Mouse (Mus musculus) left cerebral cortex, adult 9 months (tissue): ENCODE results near the gene Trhr2.
"Not testable (repeated sequence)": the region's sequence is repeated elsewhere in the genome, so short reads cannot be mapped to it uniquely, and the experiment has no call there.

ENCODE experiments used
- DNase-seq, 2 experiments: peaks; one replicate each; pipeline ENCODE4 v3.0.0; 2022; ENCODE audit warnings: low spot score in 2 of 2

Trhr2 gene

DNA sequence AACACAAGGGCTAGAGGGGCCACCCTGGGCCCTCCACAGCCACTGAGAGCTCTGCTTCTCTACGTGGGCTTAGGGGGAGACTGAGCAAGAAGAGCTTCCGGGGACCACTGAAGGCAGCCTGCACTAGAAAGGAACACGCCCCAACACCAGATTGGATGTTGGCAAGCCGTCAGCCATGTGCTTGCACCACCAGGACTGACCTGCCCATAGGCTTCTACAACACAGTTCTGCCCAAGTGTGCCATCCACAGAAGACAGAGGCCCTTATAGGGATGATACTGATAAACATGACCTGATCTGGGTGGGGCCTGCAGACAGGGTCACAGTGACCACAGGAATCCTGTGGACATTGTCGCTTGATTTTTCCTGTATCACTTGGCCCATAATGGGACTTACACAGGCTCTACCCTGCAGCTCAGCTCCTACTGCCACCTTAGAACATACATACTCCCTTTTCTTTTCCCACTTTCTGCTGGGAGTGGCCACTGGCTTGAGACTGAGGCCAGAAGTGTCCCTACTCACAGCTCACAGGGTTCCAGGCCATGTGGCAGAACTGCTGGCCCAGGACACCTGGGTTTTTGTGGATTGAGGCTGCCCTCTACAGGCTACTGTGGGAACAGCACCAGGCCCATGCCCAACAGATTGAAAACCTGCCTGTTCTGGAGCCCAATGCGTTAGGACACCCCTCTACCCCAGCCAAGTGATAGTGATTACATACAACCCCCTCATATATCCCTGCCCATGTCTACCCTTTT is 27.6 kb downstream of the Trhr2 start:
- peak in 1 of 2 experiments; percentile 84 for DNase-seq

DNA sequence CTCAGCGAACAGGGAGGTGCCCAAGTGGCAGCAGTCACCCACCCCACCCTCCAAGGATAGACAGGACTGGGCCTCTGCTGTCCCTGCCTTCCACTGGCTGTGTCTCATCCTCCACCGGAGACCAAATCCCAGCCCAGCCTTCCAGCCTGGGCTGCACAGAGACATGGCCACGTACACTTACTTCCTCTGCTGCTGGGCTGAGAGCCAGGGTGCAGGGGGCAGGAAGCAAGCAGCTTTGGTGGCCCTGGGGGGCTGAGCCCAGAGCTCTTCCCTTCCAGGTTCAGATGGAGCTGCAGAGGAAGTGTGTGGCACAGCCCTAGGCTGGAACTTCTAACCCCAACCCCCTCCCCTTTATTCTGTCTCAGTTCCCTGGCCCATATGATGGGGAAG is 29.4 kb downstream of the Trhr2 start:
- DNase-seq: no peak

DNA sequence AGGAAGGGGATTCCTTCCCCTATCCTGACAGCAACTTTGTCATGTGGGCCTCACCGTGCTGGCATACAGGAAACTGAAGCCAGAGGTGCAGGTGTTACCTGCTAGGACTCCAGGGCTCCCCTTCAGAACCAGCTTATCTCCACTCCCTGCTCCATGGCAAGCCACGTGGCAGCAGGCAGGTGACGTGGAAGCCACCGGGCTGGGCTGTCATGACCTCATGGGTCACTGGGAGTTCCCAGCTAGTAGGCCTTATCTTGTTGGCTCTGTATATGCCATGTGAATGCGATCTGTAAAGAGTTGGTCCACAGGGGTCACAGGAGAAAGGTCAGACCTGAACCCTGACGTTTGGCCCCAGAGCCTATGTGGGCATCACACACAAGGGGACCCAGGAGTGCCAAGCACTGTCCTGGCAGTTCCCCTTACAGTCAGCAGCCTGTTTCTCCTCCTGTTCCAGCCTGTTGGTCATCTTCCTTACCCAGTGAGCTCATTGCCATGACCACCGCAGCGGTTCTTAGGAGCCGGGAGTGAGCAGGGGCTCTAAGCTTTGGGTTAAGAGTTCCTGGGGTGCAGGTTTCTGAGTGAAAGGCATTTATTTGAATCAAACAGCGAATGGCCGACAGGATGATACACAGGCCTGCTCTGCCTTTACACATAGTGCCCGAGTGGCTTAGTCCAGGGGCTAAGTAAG is 30.0 kb downstream of the Trhr2 start:
- no peak for DNase-seq

DNA sequence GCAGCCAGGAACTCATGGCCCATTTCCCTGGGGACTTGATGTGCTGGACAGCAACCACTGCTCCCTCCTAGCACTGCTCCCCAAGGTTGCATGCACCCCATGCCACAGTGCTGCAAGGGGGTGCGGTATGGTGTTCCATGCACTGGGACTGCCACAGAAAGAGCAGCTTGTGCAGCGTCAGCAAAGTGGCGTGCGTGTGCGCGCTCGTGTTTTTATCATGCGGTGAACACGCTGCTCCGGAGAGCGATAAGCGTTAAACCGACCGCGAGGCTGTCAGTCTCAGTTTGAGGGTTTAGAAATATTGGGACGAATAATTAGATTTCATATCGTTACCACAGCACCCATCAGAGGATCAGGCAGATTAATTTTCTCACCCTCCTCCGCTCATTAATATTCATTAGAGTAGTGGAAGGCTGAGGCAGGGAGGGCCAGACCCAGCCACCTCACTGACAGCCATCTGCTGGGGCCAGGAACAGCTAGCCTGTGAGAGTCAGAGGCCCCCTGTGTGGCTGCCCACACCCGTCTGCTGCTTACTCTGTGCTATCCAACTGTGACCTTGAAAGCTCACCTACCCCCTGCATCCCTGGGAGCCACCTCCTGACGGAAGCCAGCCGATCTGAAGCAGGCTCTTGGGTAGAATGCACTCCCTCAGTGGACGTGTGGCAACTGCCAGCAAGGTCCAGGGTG is 30.9 kb downstream of the Trhr2 start:
- DNase-seq: no peak

- DNase-seq: no peak
Measured at GRCm38 (mm10) chr8:122329072-122329471, 31.5 kb downstream of the Trhr2 start.

- no peak for DNase-seq
Measured at GRCm38 (mm10) chr8:122326114-122326542, 34.4 kb downstream of the Trhr2 start.

GRCm38 (mm10) chr8:122325196-122325595 is 35.4 kb downstream of the Trhr2 start:
- no peak for DNase-seq

- not testable (repeated sequence) for DNase-seq
Measured at GRCm38 (mm10) chr8:122323951-122324402, 36.6 kb downstream of the Trhr2 start.

DNA sequence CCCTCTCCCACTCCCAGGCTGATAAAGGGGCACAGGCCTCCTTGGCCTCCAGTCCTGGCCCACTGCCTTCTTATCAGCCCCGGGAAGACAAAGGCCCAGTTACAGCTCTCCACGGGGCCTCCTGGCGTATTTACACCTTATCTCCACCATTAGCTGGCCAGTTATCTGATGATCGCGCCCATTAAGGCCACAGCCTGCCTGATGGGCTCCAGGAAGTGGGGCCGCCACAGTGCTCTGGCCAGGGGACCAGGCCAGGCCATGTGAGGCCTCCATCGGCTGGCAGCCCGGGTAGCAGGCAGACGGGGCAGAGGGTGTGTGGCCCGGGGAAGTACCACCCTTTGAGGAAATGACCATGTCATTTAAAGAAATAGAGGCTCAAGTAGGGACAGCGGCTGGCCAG is 37.8 kb downstream of the Trhr2 start:
- no peak for DNase-seq

- no peak for DNase-seq
Measured at GRCm38 (mm10) chr8:122322126-122322525, 38.4 kb downstream of the Trhr2 start.

- DNase-seq: no peak
Measured at GRCm38 (mm10) chr8:122321455-122321921, 39.1 kb downstream of the Trhr2 start.

DNA sequence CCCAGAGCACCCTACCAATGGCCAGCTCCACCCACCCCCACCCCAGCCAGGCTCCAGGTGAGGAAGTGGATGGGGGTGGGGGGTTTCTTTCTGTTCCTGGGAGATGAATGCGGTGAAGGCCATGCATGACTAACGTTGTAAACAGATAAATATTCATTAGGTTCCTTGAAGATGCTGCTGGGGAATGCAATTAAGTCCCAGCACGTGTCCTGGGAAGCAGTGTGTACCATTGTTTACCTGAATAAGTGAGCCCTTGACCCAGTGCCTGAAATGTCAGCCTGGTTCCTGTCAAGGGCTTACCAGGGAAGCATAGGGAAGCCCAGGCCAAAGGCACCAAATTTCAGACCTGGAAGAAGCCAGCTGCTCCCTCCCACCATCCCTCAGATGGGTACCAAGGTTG is 40.0 kb downstream of the Trhr2 start:
- DNase-seq: no peak

GRCm38 (mm10) chr8:122319708-122320075 is 40.9 kb downstream of the Trhr2 start:
- no peak for DNase-seq

- no peak for DNase-seq
Measured at GRCm38 (mm10) chr8:122319045-122319707, 41.4 kb downstream of the Trhr2 start.

GRCm38 (mm10) chr8:122317918-122318475 is 42.5 kb downstream of the Trhr2 start:
- no peak for DNase-seq

DNA sequence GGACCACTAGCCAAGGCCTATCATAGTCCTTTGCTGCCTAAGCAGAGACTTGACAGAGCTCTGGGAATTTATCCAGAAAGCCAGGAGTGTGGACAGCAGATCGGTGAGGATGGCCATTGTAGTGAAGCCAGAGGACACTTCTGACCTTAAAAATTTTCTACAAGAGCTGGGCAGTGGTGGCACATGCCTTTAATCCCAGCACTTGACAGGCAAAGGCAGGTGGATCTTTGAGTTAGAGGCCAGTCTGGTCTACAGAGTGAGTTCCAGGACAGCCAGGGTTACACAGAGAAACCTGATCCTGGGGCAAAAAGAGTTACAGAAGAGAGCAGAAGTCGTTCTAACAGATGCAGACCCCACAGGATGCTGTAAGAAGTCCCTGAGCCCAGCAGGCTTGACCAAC is 44.1 kb downstream of the Trhr2 start:
- no peak for DNase-seq

GRCm38 (mm10) chr8:122314899-122315496 is 45.5 kb downstream of the Trhr2 start:
- no peak for DNase-seq

DNA sequence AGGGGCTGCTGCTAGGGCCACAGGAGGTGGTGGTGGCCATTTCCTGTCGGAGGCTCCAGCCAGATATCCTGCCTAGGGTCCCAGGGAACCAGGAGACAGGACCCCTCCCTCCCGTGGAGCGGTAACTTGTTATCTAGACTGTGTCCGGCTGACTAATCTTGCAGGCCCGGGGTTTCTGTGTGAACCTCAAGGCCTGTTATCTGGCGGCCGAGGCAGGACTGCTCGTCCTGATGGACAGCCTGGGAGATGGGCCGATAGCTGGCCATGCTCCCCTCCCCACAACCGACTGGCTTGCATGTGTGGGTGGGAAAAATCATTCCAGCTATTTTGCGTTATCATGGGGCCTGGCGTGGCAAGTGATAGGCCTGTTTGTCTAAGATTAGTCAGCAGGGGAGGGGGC is 47.2 kb downstream of the Trhr2 start:
- no peak for DNase-seq

GRCm38 (mm10) chr8:122312553-122312952 is 48.0 kb downstream of the Trhr2 start:
- no peak for DNase-seq

GRCm38 (mm10) chr8:122311115-122311514 is 49.4 kb downstream of the Trhr2 start:
- DNase-seq: no peak

DNA sequence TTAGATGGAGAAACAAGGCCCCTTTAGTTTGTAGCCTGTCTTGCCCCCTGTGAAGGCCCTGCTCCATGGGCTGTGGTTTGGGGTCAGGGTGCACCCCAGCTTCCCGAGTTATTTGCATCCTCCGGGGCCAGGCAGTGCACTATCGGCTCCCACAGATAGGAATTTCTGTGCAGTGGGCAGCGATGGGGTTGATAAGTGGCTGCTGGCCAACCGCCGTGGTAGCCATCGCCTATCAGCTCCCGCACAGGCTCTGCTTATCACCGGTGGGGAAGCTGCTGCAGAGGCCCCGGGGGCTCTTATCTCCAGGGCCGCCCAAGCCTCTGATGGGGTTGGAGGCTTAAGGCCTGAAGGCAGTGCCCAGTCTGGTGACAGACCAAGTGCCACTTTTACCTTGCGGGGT is 51.3 kb downstream of the Trhr2 start:
- DNase-seq: no peak
